Mouse (Mus musculus) kidney, postnatal 36 days (tissue): Measurements from ENCODE around the gene Ankrd33b.

Experiments
- DNase-seq, 2 experiments: peaks; one replicate each; pipeline ENCODE4 v3.0.0; 2021 to 2022; ENCODE audit warnings: mixed read lengths in 2 of 2

The Ankrd33b gene

GRCm38 (mm10) chr15:31367481-31368200 lies at the start of gene Ankrd33b:
TSS of gene Ankrd33b (minus strand) at chr15:31367726.
- peak; percentile 88 to 92 for DNase-seq

DNA sequence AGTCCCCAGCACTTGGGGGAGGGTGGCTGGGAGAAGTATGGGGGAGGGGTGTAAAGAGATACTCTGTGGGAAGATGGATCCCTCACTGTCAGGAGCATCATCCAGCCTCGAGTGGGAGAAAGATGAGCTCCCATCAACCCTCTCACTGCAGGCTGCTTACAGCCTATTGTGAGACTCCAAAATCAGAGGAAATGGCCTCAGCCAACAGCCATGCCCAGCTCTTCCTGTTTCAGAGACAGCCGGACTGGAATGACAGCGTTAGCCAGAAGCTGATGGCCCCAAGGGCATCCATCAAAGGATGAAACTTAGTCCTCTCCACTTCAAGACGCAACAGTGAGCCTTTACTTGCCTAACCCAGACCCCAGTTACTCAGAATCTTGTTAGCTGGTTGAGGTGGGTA lies 47.7 kb upstream of the Ankrd33b start:
- peak; percentile 38 to 41 for DNase-seq

DNA sequence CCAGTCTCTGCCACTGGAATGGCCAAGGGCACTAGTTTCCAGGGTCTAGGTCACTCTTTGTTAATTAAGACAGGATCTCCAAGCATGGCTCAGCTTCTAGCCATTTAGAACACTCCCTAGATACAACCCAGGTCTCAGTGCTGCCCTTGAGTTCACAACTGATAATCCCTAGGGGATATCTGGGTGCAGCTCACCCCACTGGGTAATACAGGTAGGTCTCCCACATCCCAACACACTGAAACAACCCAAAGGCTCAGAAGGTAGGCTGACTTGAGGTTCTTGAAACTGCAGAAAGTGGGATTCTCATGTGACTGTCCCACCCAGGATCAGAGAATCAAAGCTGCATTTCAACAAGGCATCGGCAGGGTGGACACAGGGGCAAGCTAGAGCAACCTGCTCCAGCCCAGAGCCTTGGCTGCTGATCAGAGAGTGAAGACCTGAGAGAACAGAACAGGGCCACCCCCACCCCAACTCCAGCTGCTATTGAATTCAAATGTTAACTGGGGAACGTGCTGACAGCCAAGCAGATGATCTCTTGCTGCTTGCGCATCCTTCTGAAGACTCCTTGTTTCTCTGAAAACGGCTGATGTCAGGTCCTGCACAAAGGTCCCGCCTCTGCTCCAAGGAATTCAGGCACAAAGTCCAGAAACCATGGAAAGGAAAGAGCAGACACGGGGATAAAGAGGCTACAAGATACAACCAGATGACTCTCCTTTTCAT lies 46.8 kb upstream of the Ankrd33b start:
- DNase-seq: peak; percentile 67 to 84

- no peak for DNase-seq
Measured at GRCm38 (mm10) chr15:31413662-31414061, 46.1 kb upstream of the Ankrd33b start.

GRCm38 (mm10) chr15:31412933-31413332 lies 45.4 kb upstream of the Ankrd33b start:
- peak; percentile 65 to 70 for DNase-seq

- no peak for DNase-seq
Measured at GRCm38 (mm10) chr15:31412436-31412835, 44.9 kb upstream of the Ankrd33b start.

GRCm38 (mm10) chr15:31407490-31407889 lies 40.0 kb upstream of the Ankrd33b start:
- DNase-seq: peak; percentile 78 to 93

GRCm38 (mm10) chr15:31406881-31407280 lies 39.4 kb upstream of the Ankrd33b start:
- peak; percentile 62 to 64 for DNase-seq

- no peak for DNase-seq
Measured at GRCm38 (mm10) chr15:31404346-31404745, 36.8 kb upstream of the Ankrd33b start.

GRCm38 (mm10) chr15:31402200-31402892 lies 34.8 kb upstream of the Ankrd33b start:
- no peak for DNase-seq

GRCm38 (mm10) chr15:31400974-31401373 lies 33.4 kb upstream of the Ankrd33b start:
- DNase-seq: no peak

- no peak for DNase-seq
Measured at GRCm38 (mm10) chr15:31398769-31399168, 31.2 kb upstream of the Ankrd33b start.

DNA sequence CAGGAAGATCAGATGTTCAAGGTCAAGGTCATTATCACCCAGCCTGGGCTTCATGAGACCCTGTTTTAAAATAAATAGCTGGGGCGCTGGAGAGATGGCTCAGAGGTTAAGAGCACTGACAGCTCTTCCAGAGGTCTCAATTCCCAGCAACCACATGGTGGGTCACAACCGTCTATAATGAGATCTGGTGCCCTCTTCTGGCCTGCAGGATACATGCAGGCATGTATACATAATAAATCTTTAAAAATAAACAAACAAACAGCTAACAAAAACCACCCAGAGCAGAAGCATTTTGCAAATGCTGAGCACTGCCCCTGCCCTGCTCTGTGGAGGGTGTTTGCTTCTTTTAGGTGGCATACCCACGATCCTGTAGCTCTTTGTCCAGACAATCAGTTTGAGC lies 29.9 kb upstream of the Ankrd33b start:
- DNase-seq: no peak

- DNase-seq: no peak
Measured at GRCm38 (mm10) chr15:31396755-31397154, 29.2 kb upstream of the Ankrd33b start.

GRCm38 (mm10) chr15:31395986-31396385 lies 28.5 kb upstream of the Ankrd33b start:
- peak; percentile 72 to 80 for DNase-seq

GRCm38 (mm10) chr15:31393402-31393801 lies 25.9 kb upstream of the Ankrd33b start:
- no peak for DNase-seq

DNA sequence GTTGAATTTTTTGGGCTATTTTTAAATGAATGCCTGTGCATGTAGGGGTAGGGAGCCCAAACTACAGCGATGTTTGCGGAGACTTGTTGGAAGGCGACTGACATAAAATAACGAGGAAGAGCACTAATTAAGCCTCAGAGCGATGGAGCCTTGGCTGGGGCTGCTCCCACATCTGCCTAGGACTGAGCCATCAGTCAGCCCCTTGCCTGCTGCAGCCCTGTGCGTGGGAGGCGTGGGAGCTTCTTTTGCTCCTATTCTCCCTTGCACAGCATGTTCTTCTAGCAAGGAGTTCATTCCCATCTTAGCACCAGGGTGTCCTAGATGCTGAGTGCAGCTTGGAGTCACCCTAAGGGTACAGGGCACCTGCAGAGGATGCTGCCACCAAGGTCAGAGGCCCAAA lies 25.2 kb upstream of the Ankrd33b start:
- no peak for DNase-seq

GRCm38 (mm10) chr15:31392135-31392534 lies 24.6 kb upstream of the Ankrd33b start:
- DNase-seq: no peak

GRCm38 (mm10) chr15:31381936-31382468 lies 14.5 kb upstream of the Ankrd33b start:
- peak; percentile 74 to 86 for DNase-seq

- DNase-seq: no peak
Measured at GRCm38 (mm10) chr15:31379471-31379870, 11.9 kb upstream of the Ankrd33b start.

DNA sequence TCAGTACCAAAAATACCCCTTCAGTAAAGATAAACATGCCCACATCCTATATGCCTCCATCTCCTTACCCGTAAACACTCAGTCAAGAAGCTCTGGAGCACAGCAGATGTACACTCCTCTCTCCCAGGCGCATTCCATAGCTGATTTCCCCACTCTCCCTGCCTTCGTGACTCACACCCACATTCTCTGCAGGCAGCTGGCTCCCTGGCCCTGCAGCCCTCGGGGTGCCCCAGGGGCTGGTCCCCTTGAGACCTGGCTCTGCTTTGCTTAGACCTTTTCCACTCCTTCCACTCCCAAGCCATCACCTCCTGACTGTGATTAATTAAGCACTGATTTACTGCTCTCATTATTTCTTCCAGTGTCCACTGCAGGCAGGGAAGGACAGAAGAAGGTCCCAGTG lies 7.7 kb upstream of the Ankrd33b start:
- DNase-seq: no peak

- no peak for DNase-seq
Measured at GRCm38 (mm10) chr15:31369125-31369612, 1.6 kb upstream of the Ankrd33b start.

GRCm38 (mm10) chr15:31368556-31368955 lies 1.0 kb upstream of the Ankrd33b start:
- no peak for DNase-seq
